Mouse (Mus musculus) MN1 (cell line): ENCODE data around the gene Ssx2ip.
A peak's percentile ranks its signal among the peaks of the same experiment; 100 is the strongest.
"Not testable (repeated sequence)": the region's sequence is repeated elsewhere in the genome, so short reads cannot be mapped to it uniquely, and the experiment has no call there.

Source experiments
- DNase-seq: peaks from one replicate; pipeline ENCODE4 v3.0.0-alpha.2; 2016; ENCODE audit warnings: low spot score

Gene Ssx2ip

GRCm38 (mm10) chr3:146403770-146404169 lies 672 bp upstream of the Ssx2ip start:
- no peak for DNase-seq

- no peak for DNase-seq
Observed at GRCm38 (mm10) chr3:146405213-146406006, 968 bp downstream of the Ssx2ip start.

GRCm38 (mm10) chr3:146406007-146406341 lies 1.5 kb downstream of the Ssx2ip start:
- no peak for DNase-seq

GRCm38 (mm10) chr3:146407086-146407721 lies 2.8 kb downstream of the Ssx2ip start:
- no peak for DNase-seq

GRCm38 (mm10) chr3:146410114-146410513 lies 5.7 kb downstream of the Ssx2ip start:
- DNase-seq: no peak

- DNase-seq: no peak
Observed at GRCm38 (mm10) chr3:146412008-146412407, 7.6 kb downstream of the Ssx2ip start.

GRCm38 (mm10) chr3:146412480-146412879 lies 8.0 kb downstream of the Ssx2ip start:
- DNase-seq: no peak

- DNase-seq: peak; percentile 17
Observed at GRCm38 (mm10) chr3:146413016-146413415, 8.6 kb downstream of the Ssx2ip start.

- DNase-seq: no peak
Observed at GRCm38 (mm10) chr3:146413992-146414391, 9.6 kb downstream of the Ssx2ip start.

GRCm38 (mm10) chr3:146414555-146414954 lies 10.1 kb downstream of the Ssx2ip start:
- no peak for DNase-seq

- DNase-seq: no peak
Observed at GRCm38 (mm10) chr3:146417873-146418272, 13.4 kb downstream of the Ssx2ip start.

GRCm38 (mm10) chr3:146418901-146419300 lies 14.5 kb downstream of the Ssx2ip start:
- no peak for DNase-seq

GRCm38 (mm10) chr3:146419534-146419933 lies 15.1 kb downstream of the Ssx2ip start:
- DNase-seq: no peak

GRCm38 (mm10) chr3:146419992-146420537 lies 15.6 kb downstream of the Ssx2ip start:
- DNase-seq: no peak

GRCm38 (mm10) chr3:146421787-146422186 lies 17.3 kb downstream of the Ssx2ip start:
- no peak for DNase-seq

GRCm38 (mm10) chr3:146423710-146424109 lies 19.3 kb downstream of the Ssx2ip start:
- no peak for DNase-seq

- peak; percentile 46 for DNase-seq
Observed at GRCm38 (mm10) chr3:146424306-146424900, 20.0 kb downstream of the Ssx2ip start.

- no peak for DNase-seq
Observed at GRCm38 (mm10) chr3:146425902-146426301, 21.5 kb downstream of the Ssx2ip start.

- no peak for DNase-seq
Observed at GRCm38 (mm10) chr3:146426489-146426888, 22.0 kb downstream of the Ssx2ip start.

- not testable (repeated sequence) for DNase-seq
Observed at GRCm38 (mm10) chr3:146433063-146433462, 28.6 kb downstream of the Ssx2ip start.

- DNase-seq: no peak
Observed at GRCm38 (mm10) chr3:146433681-146434350, 29.4 kb downstream of the Ssx2ip start.

- no peak for DNase-seq
Observed at GRCm38 (mm10) chr3:146434686-146435085, 30.2 kb downstream of the Ssx2ip start.
